Mouse (Mus musculus) splenic B cell, adult 2 months (primary cell): Measurements from ENCODE around the gene Negr1.

Experiments
- DNase-seq: peaks from one replicate; pipeline ENCODE4 v3.0.0-alpha.2; 2011; ENCODE audit warnings: low read depth, low spot score
- H3K27me3 ChIP-seq: 2 replicates; pipeline ENCODE4 v1.6.1; 2012; ENCODE audit warnings: mild to moderate bottlenecking, low read length, moderate library complexity, mixed read lengths; ENCODE audit not compliant: control insufficient read depth, poor library complexity, insufficient read depth, severe bottlenecking
- H3K36me3 ChIP-seq: 2 replicates; pipeline ENCODE4 v1.6.1; 2012; ENCODE audit warnings: mild to moderate bottlenecking, low read length, moderate library complexity, mixed read lengths; ENCODE audit not compliant: control insufficient read depth, poor library complexity, insufficient read depth, severe bottlenecking

The Negr1 gene

DNA sequence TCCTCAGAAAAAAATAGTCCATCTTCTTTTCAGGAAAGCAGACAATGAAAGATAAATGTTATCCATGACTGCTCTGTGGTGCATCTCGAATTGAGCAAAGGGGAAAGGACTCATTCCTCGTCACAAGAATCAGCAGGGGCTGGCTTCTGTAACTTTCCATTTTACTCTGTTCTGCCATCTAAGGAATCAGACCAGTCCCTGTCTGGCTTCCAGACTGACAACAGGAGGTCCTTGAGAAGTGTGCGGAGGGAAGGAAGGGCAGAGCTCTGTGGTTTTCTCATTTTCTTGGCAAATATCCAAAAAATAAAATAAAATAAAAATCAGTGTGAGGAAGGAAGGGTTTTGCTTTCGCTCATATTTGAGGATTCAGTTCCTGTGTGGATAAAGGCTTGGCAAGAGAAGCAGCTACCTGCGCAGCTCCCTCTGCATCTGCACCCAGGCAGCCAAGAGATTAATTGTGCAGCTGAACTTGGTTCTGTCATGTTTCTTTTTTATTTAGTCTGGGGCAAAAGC is 373.2 kb downstream of the Negr1 start:
- Histone ChIP-seq H3K36me3 (no peaks in the 10 kb centered on the region), H3K27me3 (no peaks in the 10 kb centered on the region)
- no peak for DNase-seq

DNA sequence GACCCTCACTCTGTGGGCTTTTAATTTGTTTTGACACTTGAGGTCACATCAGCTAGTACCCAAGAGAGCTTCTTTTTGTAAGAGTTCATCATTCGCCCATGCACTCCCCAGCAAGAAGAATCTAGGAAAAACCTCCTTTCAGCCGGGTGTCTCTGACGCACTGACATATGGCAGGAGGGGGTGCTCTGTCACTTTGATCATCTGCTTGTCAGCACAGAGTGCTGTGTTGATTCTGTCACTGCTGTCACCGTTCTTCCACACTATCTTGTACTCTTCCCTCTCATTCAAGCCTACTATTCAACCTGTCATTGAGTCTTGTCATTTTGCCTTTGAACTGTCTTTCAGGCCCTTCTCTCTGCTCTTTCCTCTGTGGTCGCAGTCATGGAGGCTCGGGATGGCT is 385.8 kb downstream of the Negr1 start:
- H3K27me3 ChIP-seq: no peaks in the 10 kb centered on the region
- DNase-seq: no peak
- H3K36me3 ChIP-seq: no peaks in the 10 kb centered on the region

DNA sequence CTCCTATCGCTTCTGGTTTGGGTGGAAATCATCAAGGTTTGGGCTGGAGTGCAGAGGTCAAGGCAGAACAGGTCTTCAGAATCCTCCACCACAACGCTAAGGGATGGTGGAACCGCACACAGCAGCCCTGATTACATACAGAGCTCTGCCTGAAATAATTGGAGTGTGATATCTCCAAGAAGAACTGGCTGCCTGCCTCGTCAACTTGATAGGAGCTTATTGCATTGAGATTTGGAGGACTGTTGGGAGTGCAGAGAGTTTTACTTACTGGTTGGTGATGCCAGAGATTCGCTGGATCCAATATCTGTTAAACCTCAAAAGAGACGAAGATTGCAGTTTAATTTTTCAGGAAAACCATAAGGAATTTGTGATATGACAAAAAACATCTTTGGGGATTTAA is 391.4 kb downstream of the Negr1 start:
- Histone ChIP-seq H3K36me3 (no peaks in the 10 kb centered on the region), H3K27me3 (no peaks in the 10 kb centered on the region)
- no peak for DNase-seq

DNA sequence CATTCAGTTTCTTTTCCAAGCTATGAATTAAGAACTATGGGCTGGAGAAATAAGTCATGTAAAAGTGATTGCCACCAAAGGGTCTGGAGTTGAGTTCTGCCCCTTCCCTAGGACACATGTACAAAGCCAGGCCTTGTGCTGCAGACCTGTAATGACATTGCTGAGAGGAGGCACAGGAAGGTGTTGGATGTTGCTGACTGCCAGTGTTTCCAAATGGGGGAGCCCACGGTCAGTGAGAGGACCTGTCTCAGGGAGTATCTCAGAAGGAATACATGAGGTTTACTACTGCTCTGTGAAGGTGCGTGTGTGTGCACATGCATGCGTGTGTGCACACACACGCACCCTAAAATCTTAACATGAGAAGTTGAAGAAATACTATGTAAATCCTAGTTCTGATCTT is 393.5 kb downstream of the Negr1 start:
- H3K27me3 ChIP-seq: no peaks in the 10 kb centered on the region
- H3K36me3 ChIP-seq: no peaks in the 10 kb centered on the region
- DNase-seq: no peak

DNA sequence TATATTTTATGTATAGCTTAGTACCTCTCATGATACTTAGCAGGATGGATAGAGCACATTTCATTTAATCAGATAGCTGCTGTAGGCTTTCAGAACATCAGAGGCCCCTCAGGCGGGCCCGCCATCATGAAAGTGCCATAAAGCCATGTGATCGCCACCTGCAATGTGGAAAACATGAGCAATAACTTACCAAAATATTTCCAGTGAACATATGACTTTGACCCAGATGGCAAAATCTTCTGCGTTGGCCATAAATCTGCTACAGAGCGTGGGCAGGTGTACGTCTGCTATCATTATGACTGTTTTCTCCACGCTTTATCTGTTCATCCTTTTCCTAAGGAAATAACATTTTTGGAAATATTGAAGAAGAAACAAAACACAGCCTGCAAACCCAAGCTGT is 397.0 kb downstream of the Negr1 start:
- no peaks in the 10 kb centered on the region for H3K36me3 ChIP-seq
- no peaks in the 10 kb centered on the region for H3K27me3 ChIP-seq
- no peak for DNase-seq

DNA sequence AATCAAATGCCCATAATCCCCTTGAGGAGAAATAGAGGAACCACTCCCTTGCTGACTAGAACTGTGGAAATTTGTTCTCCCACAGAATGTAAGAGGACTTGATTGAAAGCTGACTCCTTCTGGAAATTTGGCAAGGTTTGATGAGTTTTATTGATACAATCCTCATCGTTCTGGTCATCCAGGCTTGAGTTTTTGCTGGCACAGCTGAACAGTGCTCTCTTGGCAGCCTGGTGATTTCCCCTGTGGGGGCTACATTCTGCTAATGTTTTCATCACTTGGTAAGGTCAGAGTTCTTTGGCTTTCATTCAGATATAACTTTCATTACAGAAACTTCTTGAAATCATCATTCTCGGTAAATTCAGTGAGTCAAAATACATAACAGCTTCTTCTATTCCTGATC is 407.2 kb downstream of the Negr1 start:
- H3K27me3 ChIP-seq: no peaks in the 10 kb centered on the region
- no peaks in the 10 kb centered on the region for H3K36me3 ChIP-seq
- no peak for DNase-seq

DNA sequence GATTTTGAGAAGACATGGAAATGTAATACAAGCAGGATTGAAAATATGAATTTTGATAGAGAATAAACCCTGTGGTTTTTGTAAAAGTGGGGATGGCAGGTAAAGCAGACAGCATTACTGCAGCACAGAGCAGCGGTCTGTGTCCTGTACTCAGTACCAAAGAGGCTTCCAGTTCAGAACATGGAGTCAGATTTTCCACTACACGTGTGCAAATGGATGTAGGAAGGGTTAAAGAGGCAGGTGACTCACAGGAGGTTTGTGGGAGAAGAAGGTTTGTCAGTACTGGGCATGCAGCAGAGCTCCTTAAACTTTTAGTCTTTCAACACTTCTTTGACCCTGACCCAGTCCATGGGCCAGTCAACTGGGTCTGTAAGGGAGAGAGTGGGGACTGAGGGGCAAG is 409.5 kb downstream of the Negr1 start:
- no peak for DNase-seq
- no peaks in the 10 kb centered on the region for H3K36me3 ChIP-seq
- no peaks in the 10 kb centered on the region for H3K27me3 ChIP-seq

DNA sequence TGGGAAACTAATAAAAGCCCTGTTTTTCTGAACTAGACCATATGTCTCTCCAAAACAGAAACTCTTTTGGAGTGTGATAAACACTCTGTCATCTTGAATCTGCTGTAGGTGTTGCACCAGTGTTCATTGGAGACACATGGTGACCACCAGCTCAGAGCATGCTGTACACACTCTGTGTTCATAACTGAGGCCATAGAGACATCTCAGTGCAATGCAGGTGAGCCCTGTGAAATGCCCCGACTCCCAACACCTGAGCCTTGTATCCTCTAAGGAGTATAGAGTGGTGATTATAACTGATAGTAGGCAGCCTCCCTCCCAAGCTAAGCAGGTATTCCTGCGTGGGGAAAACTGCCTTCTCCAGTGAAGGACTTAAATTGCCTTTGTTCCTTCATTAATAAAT is 415.2 kb downstream of the Negr1 start:
- no peaks in the 10 kb centered on the region for H3K27me3 ChIP-seq
- no peak for DNase-seq
- no peaks in the 10 kb centered on the region for H3K36me3 ChIP-seq

DNA sequence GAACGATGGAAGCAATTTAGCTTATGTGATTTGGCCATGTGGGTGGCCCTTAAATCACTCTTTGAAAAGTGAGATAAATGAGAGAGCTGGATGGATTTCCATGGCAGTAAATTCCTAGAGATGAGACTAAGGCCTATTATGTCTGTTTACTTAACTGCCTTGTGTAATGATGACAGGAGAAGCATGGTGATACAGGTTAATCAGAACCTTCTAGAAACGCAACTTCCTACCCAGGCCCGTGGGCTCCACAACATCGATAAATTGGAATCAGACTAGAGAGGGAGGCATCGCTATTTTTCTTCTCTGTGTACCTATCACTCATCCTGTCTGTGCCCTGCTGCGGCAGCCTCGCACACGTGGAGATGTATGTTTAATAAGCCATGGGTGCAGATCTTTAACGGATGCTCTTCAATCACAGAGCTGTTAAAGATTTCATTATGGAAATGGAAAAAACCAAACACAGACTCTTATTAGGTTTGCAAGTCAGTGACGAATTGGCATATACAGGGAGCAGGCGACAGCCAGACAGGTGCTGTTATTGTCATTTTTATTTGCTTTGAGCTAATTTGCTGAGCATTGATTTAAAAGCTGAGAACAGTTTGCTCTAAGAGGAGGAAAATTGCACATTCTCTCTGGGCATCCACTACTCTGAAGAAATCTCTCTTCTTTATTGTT is 418.6 kb downstream of the Negr1 start:
- H3K27me3 ChIP-seq: no peaks in the 10 kb centered on the region
- no peak for DNase-seq
- H3K36me3 ChIP-seq: no peaks in the 10 kb centered on the region

DNA sequence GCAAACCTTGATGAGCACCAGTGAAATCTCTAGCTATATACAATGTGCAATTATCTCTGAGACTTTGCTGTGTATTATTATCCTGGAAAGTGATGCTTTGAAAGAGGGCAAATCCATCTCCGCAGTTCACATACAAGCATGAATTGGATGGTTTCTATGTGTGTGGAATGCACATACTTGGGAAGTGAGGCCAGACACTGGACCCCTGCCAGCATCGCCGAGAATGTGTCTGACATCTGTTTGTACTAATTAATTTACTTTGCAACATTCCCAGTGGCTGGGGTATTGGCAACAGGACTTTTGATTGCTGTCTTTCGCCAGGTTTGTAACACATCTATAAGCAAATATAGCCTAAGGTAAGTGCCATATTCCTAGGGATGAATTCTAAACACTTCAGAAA is 420.5 kb downstream of the Negr1 start:
- DNase-seq: no peak
- Histone ChIP-seq H3K27me3 (no peaks in the 10 kb centered on the region), H3K36me3 (no peaks in the 10 kb centered on the region)

DNA sequence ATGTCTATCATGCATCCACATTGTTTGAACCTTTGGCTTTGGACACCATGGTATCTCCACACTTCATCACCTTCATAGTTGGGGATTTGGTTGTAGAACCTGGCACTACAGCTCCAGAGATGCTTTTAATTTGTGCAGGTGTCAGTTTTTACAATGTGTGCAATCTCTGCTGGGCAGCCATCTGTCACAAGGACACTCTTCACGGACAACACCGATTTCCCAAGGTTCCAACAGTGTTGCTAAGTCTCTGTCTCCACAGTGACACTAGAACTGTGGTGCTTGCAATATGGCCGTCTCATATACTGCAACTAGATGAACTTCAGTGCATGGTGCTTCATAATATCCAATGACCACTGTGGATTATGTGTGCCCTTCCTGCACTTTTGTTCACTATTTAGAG is 425.5 kb downstream of the Negr1 start:
- DNase-seq: no peak
- Histone ChIP-seq H3K36me3 (no peaks in the 10 kb centered on the region), H3K27me3 (no peaks in the 10 kb centered on the region)

DNA sequence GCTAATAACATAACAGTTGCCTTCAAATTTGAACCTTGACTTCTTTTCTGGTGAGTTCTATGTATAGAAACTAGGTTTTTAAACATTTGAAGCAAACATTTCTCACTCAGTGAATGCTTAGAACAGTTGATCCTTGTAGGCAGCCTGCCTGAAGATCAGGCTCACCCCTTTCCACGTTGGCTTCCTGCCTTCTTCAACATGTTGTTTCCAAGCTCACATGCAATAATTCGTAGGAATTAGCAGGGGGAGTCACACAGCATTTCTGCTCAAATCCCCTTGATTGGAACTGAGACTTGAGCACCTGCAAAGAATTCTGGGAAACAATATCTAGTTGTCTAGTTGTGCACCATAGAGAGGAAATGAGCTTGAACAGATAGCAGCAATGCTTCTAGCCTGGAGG is 430.6 kb downstream of the Negr1 start:
- DNase-seq: no peak
- no peaks in the 10 kb centered on the region for H3K27me3 ChIP-seq

DNA sequence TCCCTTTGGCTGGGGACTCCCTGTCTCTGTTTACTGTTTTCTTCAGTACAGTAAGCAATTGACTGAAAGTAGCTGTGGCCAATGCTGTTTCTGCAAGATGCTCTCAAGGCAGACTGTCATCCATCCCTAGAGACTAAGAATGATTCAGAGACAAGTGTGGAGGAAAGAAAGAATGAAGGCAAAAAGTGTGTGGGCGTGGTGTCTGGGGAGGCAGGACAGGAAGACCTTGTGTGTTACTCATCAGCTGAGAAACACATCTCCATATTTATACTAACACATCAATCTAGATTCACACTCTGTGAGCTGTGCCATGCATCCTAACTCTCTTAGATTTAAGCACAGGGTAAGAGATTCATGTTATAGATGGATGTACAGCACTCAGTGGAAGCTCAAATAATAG is 431.2 kb downstream of the Negr1 start:
- DNase-seq: no peak
- Histone ChIP-seq H3K27me3 (no peaks in the 10 kb centered on the region), H3K36me3 (no peaks in the 10 kb centered on the region)

More for the DNA sequence above, 430.6 kb downstream of the Negr1 start:
- H3K36me3 ChIP-seq: no peaks in the 10 kb centered on the region

DNA sequence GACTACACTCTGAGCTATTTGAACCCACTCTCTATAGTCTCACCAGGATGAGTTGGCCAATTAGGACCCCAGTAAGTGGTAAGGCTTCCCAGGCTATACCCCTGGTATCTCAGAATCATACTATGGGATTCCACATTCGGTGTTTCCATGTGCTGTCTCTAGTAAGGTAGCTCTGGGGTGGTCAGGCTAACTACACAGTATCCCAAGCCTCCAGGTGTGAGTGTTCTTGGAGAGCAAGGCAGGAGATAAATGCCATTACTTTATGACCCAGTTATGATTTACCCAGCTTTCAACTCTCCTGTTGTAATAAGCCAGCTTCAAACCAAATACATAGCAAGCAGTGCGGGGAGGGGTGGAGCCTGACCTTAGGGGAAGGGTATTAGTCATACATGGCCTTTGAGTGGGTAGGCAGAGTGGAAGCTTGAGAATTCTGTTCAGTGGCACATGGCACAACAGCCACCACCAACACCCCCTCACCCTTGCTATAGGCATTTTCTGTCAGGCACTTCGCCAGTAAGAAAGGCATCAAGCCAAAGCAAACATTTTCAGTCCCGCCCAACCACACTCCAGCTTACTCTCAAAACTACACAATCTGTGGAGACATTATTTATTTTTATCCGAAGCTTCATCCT is 437.7 kb downstream of the Negr1 start:
- Histone ChIP-seq H3K36me3 (no peaks in the 10 kb centered on the region), H3K27me3 (no peaks in the 10 kb centered on the region)
- DNase-seq: no peak

DNA sequence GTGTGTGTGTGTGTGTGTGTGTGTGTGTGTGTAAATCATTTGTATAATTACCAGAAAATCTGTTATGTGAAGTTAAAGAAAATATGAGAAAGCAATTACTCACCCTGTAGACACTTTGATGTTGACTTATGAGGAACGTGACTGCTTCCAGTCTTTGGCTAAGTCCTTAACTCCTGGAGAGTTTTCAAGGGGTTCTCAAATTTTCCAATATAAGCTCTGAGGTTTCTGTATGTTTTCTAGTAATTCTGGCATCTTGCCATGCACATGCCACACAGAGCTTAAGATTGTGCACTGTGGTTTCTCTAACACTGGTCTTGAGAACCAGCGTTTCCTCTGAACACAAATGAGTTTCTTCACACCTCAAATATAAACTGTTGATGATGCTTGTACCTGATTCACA is 460.0 kb downstream of the Negr1 start:
- DNase-seq: no peak
- Histone ChIP-seq H3K27me3 (no peaks in the 10 kb centered on the region), H3K36me3 (no peaks in the 10 kb centered on the region)

DNA sequence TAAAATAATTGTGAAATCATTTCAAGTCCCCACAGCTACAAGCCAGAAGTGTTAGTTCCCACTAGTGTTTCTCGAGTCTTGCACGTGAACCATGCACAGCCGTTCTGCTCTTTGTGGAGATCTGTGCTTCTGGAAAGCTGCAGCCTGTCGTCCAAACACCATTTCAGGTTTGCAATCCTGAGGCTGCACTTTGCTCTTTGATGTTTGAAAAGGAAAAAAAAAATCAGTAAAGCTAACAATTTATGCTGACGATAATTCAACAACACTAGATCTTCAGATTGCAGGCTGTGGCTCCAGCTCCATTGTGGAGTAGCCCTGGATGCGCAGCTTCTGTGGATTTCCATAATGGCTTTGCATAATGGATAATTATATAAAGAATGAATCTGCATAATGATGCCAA is 463.0 kb downstream of the Negr1 start:
- no peak for DNase-seq
- no peaks in the 10 kb centered on the region for H3K36me3 ChIP-seq
- H3K27me3 ChIP-seq: no peaks in the 10 kb centered on the region
